Mouse (Mus musculus): Measurements from ENCODE around the gene Tstd2. TPM values are rescaled to one million over a fixed set of nuclear protein-coding genes. Genes with fewer than 3 reads are reported as not detected.

Gene Tstd2
- polyA plus RNA-seq, 1 experiment from 2014 or later = 72.8 TPM

DNA sequence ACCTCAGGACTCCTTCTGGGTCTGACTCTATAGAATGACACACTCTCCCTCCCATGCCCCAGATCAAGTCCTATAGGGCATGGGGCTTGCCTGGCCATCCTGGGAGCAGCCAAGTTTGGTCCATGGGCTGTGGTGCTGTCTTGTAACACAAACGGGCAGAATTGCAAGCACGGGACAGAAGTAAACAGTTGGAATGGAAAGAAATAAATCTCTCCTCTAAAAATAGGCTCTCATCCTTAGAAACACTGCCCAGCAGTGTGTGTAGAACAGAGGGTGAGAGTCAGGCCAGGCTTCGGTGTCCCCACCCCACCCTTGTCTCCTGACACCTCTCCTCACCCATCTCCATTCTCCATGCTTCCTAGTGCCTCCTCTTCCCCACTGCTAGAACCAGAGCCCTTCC lies 70.4 kb downstream of the Tstd2 start:
- Histone ChIP-seq H3K27ac (no peak overlapping the region), H3K9me3 (replicated peaks) (no peaks in the 10 kb centered on the region), H3K27me3 (ENCODE audit: low read depth, poor library complexity, severe bottlenecking) (0 out of 2 replicates have a peak, but pooled peaks cover 19% of the 10 kb centered on the region), H3K4me3 (no peak overlapping the region), H3K36me3 (no peaks in the 10 kb centered on the region), H3K4me1 (peaks cover 11% of the 10 kb centered on the region)
- no peak for DNase-seq (ENCODE audit: low spot score)
- WGBS = 83% methylated on average over 3 of the region's 3 CpGs

DNA sequence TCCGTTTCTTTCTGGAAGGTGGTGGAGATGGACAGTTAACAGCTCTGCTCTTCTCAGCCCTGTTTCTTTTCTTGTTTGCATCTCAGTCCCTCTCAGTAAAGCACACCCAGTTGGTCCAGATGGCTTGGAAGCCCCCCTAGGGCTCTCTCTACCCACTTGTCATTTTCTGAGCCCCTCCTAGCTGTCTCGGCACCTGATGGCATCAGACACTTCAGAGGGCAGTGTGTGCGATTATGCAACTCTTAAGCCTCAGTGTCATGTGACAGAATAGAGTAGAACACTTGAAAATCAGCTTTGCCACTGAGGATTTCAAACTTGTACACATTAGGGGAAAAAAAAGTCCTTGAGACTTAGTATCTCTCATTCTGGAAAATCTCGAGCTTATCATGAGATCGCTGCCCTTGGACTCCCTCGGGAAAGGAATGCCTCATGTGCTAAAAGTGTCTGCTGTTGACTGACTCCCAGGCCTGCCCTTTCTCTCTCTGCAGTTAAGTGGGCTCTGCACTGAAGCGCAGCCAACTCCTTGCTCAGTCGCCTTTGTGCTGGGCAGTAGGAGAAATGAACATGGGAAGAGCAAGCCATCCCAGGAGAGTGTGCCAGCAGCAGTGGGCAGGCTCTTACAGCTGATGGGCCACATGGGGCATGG lies 72.7 kb downstream of the Tstd2 start:
- peaks cover 15% of the 10 kb centered on the region for H3K4me1 ChIP-seq
- H3K27me3 ChIP-seq (ENCODE audit: low read depth, poor library complexity, severe bottlenecking) = 0 out of 2 replicates have a peak, but pooled peaks cover 19% of the 10 kb centered on the region
- DNase-seq (ENCODE audit: low spot score) = no peak
- H3K9me3 ChIP-seq (replicated peaks) = no peaks in the 10 kb centered on the region
- no peak overlapping the region for H3K4me3 ChIP-seq
- WGBS = 80% methylated on average over 8 of the region's 8 CpGs
- H3K36me3 ChIP-seq = no peaks in the 10 kb centered on the region
- no peak overlapping the region for H3K27ac ChIP-seq

DNA sequence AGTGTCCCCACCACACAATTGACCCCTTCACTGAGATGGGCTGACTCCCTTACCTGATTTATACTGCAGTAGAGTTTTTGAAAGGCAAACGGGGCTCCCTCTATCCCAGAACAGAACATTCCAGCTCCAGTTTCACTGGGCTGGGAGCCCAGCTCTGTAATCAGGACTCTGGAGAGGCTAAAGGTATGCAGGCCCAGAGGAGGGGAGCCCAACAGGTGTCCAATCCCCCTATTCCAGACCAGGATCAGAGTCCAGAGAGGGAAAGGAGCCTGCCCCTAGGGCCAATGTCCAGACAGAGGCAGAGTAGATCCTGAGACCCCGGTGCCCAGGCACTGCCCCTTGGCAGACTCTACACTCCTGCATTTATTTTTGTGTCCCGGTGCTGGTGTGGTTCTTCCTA lies 73.5 kb downstream of the Tstd2 start:
- 0 out of 2 replicates have a peak, but pooled peaks cover 19% of the 10 kb centered on the region for H3K27me3 ChIP-seq (ENCODE audit: low read depth, poor library complexity, severe bottlenecking)
- H3K4me3 ChIP-seq = no peak overlapping the region
- no peaks in the 10 kb centered on the region for H3K36me3 ChIP-seq
- no peaks in the 10 kb centered on the region for H3K9me3 ChIP-seq (replicated peaks)
- DNase-seq (ENCODE audit: low spot score) = no peak
- H3K27ac ChIP-seq = no peak overlapping the region
- 78% methylated on average over 3 of the region's 3 CpGs for WGBS
- H3K4me1 ChIP-seq = peaks cover 15% of the 10 kb centered on the region

Other genes with a start within 250 kb of the Tstd2 start
- gene Ccdc180, start 248.4 kb downstream of the Tstd2 start, polyA plus RNA-seq (2016; fragmentation: Nextera tagmentation; extraction: Ambion mirVana) = not detected in 2 replicates
- gene Tdrd7, start 173.4 kb downstream of the Tstd2 start, polyA plus RNA-seq (2016; fragmentation: Nextera tagmentation; extraction: Ambion mirVana) = 3.1 and 4.9 TPM in 2 replicates
- 2.0 TPM in 2 replicates for gene Tmod1, start 99.8 kb downstream of the Tstd2 start, polyA plus RNA-seq (2016; fragmentation: Nextera tagmentation; extraction: Ambion mirVana)
- 118 and 129 TPM in 2 replicates for gene Ncbp1, start 81 bp downstream of the Tstd2 start, polyA plus RNA-seq (2016; fragmentation: Nextera tagmentation; extraction: Ambion mirVana)
- 18.4 and 24.1 TPM in 2 replicates for gene Xpa, start 57.6 kb upstream of the Tstd2 start, polyA plus RNA-seq (2016; fragmentation: Nextera tagmentation; extraction: Ambion mirVana)
- 0.35 TPM in 1 of 2 replicates, not detected in the other for gene Foxe1, start 204.9 kb upstream of the Tstd2 start, polyA plus RNA-seq (2016; fragmentation: Nextera tagmentation; extraction: Ambion mirVana)